Mouse (Mus musculus): Measurements from ENCODE around the gene Olfr520. TPM values are rescaled to one million over a fixed set of nuclear protein-coding genes. Genes with fewer than 3 reads are reported as not detected.
"Not testable (repeated sequence)": the region's sequence is repeated elsewhere in the genome, so short reads cannot be mapped to it uniquely, and the experiment has no call there.

Olfr520 gene
- total RNA-seq, 1 experiment from 2014 or later, result not detected

DNA sequence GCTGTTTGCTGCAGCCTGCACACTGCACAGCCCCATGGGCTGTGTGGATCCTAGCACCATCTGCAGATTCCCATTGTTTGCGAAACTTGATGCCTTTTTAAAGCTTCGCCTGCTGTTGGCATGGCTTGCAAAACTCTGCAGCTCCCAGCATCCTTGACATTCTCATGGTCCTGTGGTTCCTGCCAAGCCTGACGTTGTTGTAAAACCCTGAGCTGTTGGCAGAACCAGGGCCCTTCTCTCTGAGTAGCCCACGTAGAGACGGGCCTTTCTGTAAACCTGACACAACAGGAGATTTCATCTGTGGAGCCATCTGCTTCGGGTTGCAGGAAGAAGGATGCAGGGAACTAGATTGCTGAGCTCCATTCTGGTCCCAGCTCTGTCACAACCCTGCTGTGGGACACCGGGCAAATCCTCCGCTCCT, 21.8 kb upstream of the Olfr520 start:
- ATAC-seq (replicated peaks in 1 of 2; ENCODE audit: insufficient read depth in 1 of 2, low FRiP score in 2 of 2, low TSS enrichment in 1 of 2, low read depth in 1 of 2, poor library complexity in 2 of 2, severe bottlenecking in 2 of 2), result no peak

DNA sequence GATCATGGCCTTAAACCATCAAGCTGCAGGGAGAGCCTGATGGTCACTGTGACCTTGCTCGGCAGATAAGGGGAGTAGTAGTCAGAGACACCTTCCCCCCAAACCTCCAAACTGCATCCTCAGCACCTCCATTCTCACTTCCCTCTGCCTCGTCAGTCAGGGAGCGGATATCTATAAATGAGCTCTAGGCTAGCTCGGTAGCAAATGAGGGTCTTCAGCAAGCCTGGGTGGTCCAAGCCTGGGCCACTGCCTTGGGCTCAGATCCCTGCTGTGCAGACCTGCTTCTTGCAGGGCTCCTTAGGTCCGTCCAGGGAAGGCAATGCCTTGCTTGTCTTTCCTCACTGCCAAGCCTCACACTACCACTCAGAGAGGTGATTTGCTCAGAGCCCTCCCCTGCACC, 21.3 kb upstream of the Olfr520 start:
- no peak for ATAC-seq (replicated peaks in 1 of 2; ENCODE audit: insufficient read depth in 1 of 2, low FRiP score in 2 of 2, low TSS enrichment in 1 of 2, low read depth in 1 of 2, poor library complexity in 2 of 2, severe bottlenecking in 2 of 2)

- ATAC-seq (replicated peaks in 1 of 2; ENCODE audit: insufficient read depth in 1 of 2, low FRiP score in 2 of 2, low TSS enrichment in 1 of 2, low read depth in 1 of 2, poor library complexity in 2 of 2, severe bottlenecking in 2 of 2), result no peak
Measured at GRCm38 (mm10) chr7:99709992-99710391, 20.1 kb upstream of the Olfr520 start.

DNA sequence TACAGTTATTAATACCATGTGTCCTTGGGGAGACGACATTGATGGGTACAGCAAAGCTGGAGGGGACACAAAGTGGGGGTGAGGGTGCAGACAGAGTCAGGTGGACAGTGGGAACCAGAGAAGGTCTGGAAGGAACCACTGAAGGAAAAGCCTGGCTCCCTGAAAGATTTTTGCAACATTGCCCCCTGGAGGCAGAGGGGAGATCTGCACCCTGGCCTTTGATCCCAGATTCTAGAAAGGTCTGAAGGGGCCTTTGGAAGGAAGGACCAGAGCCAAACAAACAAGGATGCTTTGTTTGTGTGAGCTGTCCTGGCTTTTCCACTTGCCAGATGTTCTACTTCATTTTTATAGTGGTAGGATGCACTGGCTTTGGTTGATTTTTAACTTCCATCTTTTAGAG, 19.6 kb upstream of the Olfr520 start:
- ATAC-seq (replicated peaks in 1 of 2; ENCODE audit: insufficient read depth in 1 of 2, low FRiP score in 2 of 2, low TSS enrichment in 1 of 2, low read depth in 1 of 2, poor library complexity in 2 of 2, severe bottlenecking in 2 of 2), result no peak

GRCm38 (mm10) chr7:99711166-99711565, 18.9 kb upstream of the Olfr520 start, which contains the start of gene Slco2b1:
TSS of gene Slco2b1 (minus strand) at chr7:99711340.
- ATAC-seq (replicated peaks in 1 of 2; ENCODE audit: insufficient read depth in 1 of 2, low FRiP score in 2 of 2, low TSS enrichment in 1 of 2, low read depth in 1 of 2, poor library complexity in 2 of 2, severe bottlenecking in 2 of 2), result no peak

- ATAC-seq (replicated peaks in 1 of 2; ENCODE audit: insufficient read depth in 1 of 2, low FRiP score in 2 of 2, low TSS enrichment in 1 of 2, low read depth in 1 of 2, poor library complexity in 2 of 2, severe bottlenecking in 2 of 2), result no peak
Measured at GRCm38 (mm10) chr7:99712431-99712830, 17.6 kb upstream of the Olfr520 start.

DNA sequence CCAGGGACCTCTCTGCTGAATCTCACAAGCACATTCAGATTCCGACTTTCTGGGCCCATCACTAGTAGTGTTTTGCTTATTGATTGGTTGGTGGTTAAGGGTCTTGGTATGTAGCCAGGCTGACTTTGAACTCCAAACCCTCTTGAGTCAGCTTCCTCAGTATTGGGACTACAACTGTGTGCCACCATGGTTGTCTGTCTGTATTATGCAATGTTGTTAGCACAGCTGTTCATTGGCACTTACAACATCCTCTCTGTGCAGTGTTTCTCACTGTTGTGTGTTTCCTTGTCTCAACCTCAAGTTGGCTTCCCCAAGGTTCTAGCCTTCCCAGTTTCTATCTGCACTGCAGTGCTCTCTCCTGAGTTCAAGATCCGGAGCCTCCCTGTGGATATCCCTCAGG, 13.5 kb upstream of the Olfr520 start:
- no peak for ATAC-seq (replicated peaks in 1 of 2; ENCODE audit: insufficient read depth in 1 of 2, low FRiP score in 2 of 2, low TSS enrichment in 1 of 2, low read depth in 1 of 2, poor library complexity in 2 of 2, severe bottlenecking in 2 of 2)

- ATAC-seq (replicated peaks in 1 of 2; ENCODE audit: insufficient read depth in 1 of 2, low FRiP score in 2 of 2, low TSS enrichment in 1 of 2, low read depth in 1 of 2, poor library complexity in 2 of 2, severe bottlenecking in 2 of 2), result no peak
Measured at GRCm38 (mm10) chr7:99734612-99735011, 4.5 kb downstream of the Olfr520 start.

DNA sequence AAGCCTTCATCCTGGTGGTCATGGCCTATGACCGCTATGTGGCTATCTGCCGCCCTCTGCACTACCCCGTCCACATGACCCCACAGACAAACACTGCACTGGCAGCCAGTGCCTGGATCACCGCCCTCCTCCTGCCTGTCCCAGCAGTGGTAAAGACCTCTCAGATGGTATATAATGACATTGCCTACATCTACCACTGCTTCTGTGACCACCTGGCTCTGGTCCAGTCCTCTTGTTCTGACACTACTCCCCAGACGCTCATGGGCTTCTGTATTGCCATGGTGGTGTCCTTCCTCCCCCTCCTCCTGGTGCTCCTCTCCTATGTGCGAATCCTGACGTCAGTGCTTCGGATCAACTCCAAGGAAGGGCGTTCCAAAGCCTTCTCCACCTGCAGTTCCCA, 5.4 kb downstream of the Olfr520 start:
- not testable (repeated sequence) for ATAC-seq (replicated peaks in 1 of 2; ENCODE audit: insufficient read depth in 1 of 2, low FRiP score in 2 of 2, low TSS enrichment in 1 of 2, low read depth in 1 of 2, poor library complexity in 2 of 2, severe bottlenecking in 2 of 2)

DNA sequence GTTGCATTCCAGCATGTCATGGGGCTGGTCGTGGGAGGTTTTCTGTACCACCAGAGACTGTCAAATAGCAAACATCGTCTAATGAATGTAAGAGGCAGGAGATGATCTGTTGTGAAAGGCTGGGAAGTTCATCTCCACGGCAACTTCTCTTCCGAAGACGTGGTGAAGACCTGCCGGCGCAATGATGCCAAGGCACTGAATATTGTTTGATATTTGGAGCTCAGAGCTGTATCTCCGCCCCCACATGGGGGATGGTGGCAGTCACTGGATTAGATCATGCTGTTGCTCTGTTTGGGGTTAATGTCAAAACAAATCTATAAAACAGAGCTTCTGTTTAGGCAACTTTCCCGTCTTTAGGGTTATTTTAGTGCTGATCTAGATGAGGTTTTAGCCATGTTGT, 9.2 kb downstream of the Olfr520 start:
- no peak for ATAC-seq (replicated peaks in 1 of 2; ENCODE audit: insufficient read depth in 1 of 2, low FRiP score in 2 of 2, low TSS enrichment in 1 of 2, low read depth in 1 of 2, poor library complexity in 2 of 2, severe bottlenecking in 2 of 2)

DNA sequence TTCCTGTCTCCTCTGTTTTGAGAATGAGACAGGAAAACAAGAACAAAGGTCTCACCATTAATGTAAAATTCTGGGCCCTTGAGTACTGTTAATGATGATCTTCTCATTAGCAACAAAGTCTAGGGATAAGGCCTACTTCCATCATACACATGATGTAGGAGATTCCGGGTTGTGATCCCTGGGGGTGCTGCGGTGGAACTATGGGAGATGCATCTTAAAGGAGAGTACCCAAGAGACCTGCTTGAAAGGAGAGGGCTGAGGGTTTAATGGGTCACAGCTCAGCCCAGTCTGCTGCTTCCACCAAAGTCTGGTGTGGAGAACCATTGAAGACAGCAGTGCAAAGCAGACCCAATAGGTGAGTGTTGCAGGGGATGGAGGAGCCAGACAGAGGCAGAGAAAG, 33.1 kb downstream of the Olfr520 start, which contains the start of gene Olfr521:
Olfr521 (plus strand) TSS at position 301 of the 400 bp plus-strand sequence.
- ATAC-seq (replicated peaks in 1 of 2; ENCODE audit: insufficient read depth in 1 of 2, low FRiP score in 2 of 2, low TSS enrichment in 1 of 2, low read depth in 1 of 2, poor library complexity in 2 of 2, severe bottlenecking in 2 of 2), result no peak

GRCm38 (mm10) chr7:99781385-99781784, 51.3 kb downstream of the Olfr520 start:
- peak in 1 of 2 experiments; percentile 42; a peak in 1 of 4 replicates for ATAC-seq (replicated peaks in 1 of 2; ENCODE audit: insufficient read depth in 1 of 2, low FRiP score in 2 of 2, low TSS enrichment in 1 of 2, low read depth in 1 of 2, poor library complexity in 2 of 2, severe bottlenecking in 2 of 2)

GRCm38 (mm10) chr7:99781916-99782315, 51.8 kb downstream of the Olfr520 start:
- ATAC-seq (replicated peaks in 1 of 2; ENCODE audit: insufficient read depth in 1 of 2, low FRiP score in 2 of 2, low TSS enrichment in 1 of 2, low read depth in 1 of 2, poor library complexity in 2 of 2, severe bottlenecking in 2 of 2), result 0 out of 4 replicates have a peak, but pooled peaks have one; percentile 32 to 48

- no peak for ATAC-seq (replicated peaks in 1 of 2; ENCODE audit: insufficient read depth in 1 of 2, low FRiP score in 2 of 2, low TSS enrichment in 1 of 2, low read depth in 1 of 2, poor library complexity in 2 of 2, severe bottlenecking in 2 of 2)
Measured at GRCm38 (mm10) chr7:99783421-99783820, 53.3 kb downstream of the Olfr520 start.

- no peak for ATAC-seq (replicated peaks in 1 of 2; ENCODE audit: insufficient read depth in 1 of 2, low FRiP score in 2 of 2, low TSS enrichment in 1 of 2, low read depth in 1 of 2, poor library complexity in 2 of 2, severe bottlenecking in 2 of 2)
Measured at GRCm38 (mm10) chr7:99785553-99785952, 55.5 kb downstream of the Olfr520 start.

Other genes with a start within 250 kb of the Olfr520 start
- 2,540 and 2,778 TPM in 2 replicates for gene Rps3, start 246.5 kb upstream of the Olfr520 start, total RNA-seq (2017)
- gene Arrb1, start 194.8 kb upstream of the Olfr520 start, total RNA-seq (2017), result 77.8 and 83.5 TPM in 2 replicates
- gene Tpbgl, start 103.2 kb upstream of the Olfr520 start, total RNA-seq (2017), result not detected in 2 replicates
- 1.4 and 2.6 TPM in 2 replicates for gene Slco2b1, start 18.9 kb upstream of the Olfr520 start, total RNA-seq (2017)
- gene Olfr521, start 33.2 kb downstream of the Olfr520 start, total RNA-seq (2017), result not detected in 2 replicates
- 3.7 and 6.1 TPM in 2 replicates for gene Neu3, start 98.1 kb downstream of the Olfr520 start, total RNA-seq (2017)
- not detected in 2 replicates for gene Xrra1, start 128.8 kb downstream of the Olfr520 start, total RNA-seq (2017)
- 168 and 175 TPM in 2 replicates for gene Spcs2, start 133.2 kb downstream of the Olfr520 start, total RNA-seq (2017)